Mouse (Mus musculus) kidney, postnatal 25 days (tissue): ENCODE results near the gene Gm26992.
"Not testable (repeated sequence)": the region's sequence is repeated elsewhere in the genome, so short reads cannot be mapped to it uniquely, and the experiment has no call there.

Experiments
- DNase-seq, 2 experiments: peaks; one replicate each; pipeline ENCODE4 v3.0.0; 2021; ENCODE audit warnings: mixed read lengths in 2 of 2

The Gm26992 gene

GRCm38 (mm10) chrX:103421710-103422109, at the start of gene Gm26992:
Gm26992 (plus strand) TSS chrX:103422010.
- DNase-seq, result no peak

DNA sequence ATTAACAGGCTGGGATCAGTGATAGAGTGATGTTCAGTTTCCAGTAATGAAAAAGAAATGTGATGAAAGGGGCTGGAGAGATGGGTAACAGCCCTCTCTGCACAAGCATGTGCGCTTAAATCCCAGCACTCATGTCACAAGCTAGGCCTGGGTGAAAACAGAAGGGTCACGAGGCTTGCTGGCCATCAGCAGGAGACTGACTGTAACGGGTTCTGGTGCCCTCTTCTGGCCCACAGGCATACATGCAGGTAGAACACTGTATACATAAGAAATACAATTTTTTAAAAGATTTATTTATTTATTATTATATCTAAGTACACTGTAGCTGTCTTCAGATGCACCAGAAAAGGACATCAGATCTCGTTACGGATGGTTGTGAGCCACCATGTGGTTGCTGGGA, 47.6 kb upstream of the Gm26992 start:
- DNase-seq, result peak in 1 of 2 experiments; percentile 8

DNA sequence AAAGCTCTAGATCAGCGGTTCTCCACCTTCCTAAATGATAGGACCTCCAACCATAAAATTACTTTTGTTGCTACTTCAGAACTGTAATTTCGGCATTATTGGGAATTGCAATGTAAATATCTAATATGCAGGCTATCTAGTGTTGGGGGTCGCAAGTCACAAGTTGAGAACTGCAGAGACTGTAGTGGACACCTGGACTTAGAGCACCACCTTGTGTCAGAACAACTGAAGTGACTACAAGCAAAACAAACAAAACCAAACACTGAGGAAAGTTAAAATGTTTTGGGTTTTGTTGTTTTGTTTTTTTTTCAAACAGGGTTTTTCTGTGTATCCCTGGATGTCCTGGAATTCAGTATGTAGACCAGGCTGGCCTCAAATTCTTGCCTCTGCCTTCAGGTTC, 37.3 kb upstream of the Gm26992 start:
- no peak for DNase-seq

DNA sequence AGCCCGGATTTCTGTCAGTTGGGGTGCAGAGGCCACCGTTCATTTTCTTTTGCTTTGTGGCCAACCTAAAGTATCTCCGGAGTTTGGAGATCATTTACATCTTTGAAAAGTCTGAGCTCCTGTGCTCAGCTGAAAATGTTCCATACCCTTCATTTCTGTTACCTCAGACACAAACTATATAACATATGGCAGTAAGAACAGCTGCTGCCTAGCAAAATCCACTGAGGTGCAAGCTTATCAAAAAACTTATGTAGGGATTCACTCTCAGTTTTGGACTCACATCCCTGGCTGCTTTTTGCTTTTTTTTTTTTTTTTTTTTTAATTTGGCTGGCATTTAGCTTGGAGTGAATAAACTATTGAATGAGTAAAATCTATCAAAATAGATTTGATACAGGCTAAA, 33.7 kb upstream of the Gm26992 start:
- DNase-seq, result no peak

DNA sequence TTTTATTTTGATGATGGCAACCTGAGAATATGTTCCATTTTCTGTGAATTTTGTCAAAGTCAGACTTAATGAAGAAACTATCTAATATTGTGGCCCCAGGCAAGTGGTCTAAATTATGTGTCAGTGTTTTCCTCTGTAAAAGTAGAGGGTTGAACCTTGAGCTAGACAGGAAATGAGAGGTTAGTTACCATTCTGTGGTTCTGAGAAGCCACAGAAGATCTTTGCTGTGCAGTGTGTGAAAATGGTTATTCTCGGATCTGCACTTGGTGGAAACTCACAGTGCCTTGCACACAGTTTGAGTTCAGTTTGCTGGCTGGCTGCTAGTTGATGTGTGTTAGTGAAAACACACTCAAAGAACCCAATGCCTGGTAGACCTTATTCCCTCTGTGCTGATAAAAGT, 28.0 kb upstream of the Gm26992 start:
- DNase-seq, result no peak

- no peak for DNase-seq
Observed at GRCm38 (mm10) chrX:103405021-103405420, 16.8 kb upstream of the Gm26992 start.

GRCm38 (mm10) chrX:103414167-103414566, 7.6 kb upstream of the Gm26992 start, which contains the start of gene Tsx:
Tsx (plus strand) TSS chrX:103414467.
- no peak for DNase-seq

DNA sequence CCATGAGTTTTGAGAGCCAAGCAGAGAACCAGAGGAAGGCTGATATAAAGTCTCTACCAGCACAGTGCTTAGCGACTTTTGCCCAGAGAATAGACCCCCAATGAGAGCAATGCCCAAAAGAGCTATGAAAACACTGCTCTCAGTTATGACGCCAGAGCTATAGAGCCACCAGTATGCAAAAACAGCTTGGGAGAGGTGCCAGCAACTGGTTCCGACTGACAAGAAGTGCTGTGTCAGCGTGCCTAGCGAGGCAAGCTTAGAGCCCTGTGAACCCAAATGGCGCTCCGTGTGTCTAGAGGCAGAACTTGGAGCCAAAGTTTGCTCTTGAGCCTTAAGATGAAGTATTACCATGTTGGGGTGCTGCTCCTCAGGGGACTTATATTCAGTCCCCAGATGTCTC, 5.9 kb downstream of the Gm26992 start:
- DNase-seq, result peak in 1 of 2 experiments; percentile 3

GRCm38 (mm10) chrX:103432293-103432692, 10.5 kb downstream of the Gm26992 start:
- DNase-seq, result no peak

DNA sequence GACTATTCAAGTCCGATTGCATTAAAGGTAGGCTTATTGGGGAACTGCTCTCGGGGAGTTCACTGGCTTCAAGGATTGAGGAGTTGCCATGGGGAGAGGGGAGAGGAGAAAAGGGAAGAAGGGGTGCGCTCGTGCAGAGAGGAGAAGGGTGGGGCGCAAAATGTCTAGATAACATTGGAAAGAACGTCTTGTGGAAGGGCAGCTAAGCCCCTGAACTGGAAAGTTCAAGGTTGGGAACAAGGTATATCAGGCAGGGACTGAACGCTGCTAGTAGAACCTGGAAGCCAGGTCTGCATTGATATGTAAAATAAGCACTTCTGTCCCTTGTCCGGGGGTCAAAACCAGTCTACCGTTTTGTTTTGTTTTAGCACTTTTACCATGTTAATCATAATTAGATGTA, 16.2 kb downstream of the Gm26992 start:
- DNase-seq, result no peak

- DNase-seq, result peak in 1 of 2 experiments; percentile 3
Observed at GRCm38 (mm10) chrX:103440803-103441202, 19.0 kb downstream of the Gm26992 start.

GRCm38 (mm10) chrX:103443755-103444154, 21.9 kb downstream of the Gm26992 start:
- DNase-seq, result peak in 1 of 2 experiments; percentile 9

GRCm38 (mm10) chrX:103447539-103448169, 25.8 kb downstream of the Gm26992 start:
- peak; percentile 6 to 69 for DNase-seq

DNA sequence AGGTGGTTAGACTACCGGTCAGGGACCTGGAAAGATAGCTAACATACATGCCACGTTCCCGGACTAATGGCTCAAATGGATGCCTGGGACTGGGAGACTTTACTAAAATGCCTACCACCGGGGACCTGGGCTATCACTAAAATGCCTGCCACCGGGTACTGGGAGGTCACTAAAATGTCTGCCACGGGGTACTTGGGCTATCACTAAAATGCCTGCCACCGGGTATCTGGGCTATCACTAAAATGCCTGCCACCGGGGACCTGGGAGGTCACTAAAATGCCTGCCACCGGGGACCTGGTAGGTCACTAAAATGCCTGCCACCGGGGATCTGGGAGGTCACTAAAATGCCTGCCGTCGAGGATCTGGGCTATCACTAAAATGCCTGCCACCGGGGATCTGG, 26.6 kb downstream of the Gm26992 start:
- not testable (repeated sequence) for DNase-seq

- DNase-seq, result not testable (repeated sequence)
Observed at GRCm38 (mm10) chrX:103448943-103449722, 27.3 kb downstream of the Gm26992 start.

GRCm38 (mm10) chrX:103452815-103453214, 31.0 kb downstream of the Gm26992 start:
- no peak for DNase-seq

GRCm38 (mm10) chrX:103460056-103460455, 38.2 kb downstream of the Gm26992 start:
- peak in 1 of 2 experiments; percentile 2 for DNase-seq

DNA sequence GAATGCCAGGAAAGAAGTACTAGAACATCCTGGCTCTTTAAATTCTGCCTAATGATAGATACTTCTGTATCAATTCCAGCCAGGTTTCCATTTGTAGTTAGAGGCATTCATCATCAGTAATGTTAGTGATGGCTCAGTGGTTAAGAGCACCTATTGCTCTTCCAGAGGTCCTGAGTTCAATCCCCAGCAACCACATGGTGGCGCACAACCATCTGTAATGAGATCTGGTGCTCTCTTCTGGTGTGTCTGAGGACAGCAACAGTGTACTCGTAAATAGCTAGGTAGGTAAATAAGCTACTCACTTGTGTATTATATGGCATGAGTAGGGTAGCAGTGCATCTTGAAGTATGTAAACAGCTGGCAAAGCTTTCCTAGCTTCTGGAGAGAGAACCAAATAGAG, 47.2 kb downstream of the Gm26992 start:
- no peak for DNase-seq

- DNase-seq, result no peak
Observed at GRCm38 (mm10) chrX:103472346-103472745, 50.5 kb downstream of the Gm26992 start.

- DNase-seq, result peak; percentile 59 to 62
Observed at GRCm38 (mm10) chrX:103477507-103477906, 55.7 kb downstream of the Gm26992 start.

DNA sequence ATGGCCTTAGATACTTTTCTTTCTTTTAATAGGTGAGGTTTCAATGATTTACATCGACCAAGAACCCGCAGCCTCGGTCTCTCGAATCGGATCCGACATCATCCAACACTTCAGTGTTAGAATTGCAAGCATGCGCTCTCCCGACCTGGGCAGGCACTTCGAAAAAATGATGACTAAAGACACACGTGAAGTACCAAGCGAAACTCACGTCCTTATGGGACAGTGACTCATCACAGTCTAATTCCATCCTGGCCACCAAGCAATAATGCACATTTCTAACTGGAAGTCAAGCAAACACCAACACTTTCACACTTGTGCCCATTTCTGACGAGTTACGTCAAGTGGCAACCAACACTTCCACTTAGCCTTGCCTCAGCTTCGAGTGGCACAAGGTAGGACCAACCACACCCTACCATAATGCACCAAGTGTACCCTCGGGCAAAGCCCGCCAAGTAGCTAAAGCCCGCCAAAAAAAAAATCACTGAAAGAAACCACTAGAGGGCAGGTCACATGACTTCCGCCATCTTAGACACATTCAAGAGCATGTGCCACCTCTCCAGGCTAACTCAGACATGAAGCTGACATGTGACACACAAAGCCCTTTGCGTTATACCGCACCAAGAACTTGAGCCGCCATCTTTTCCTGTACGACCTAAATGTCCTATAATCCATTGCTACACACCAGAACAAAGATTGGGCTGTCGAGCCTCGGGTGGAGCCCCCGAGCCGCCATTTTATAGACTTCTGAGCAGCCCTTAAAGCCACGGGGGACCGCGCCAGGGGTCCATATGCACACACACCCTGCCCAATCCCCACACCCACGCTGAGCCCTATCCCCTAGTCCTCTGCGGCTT, 59.7 kb downstream of the Gm26992 start:
- DNase-seq, result peak in 1 of 2 experiments; percentile 73

DNA sequence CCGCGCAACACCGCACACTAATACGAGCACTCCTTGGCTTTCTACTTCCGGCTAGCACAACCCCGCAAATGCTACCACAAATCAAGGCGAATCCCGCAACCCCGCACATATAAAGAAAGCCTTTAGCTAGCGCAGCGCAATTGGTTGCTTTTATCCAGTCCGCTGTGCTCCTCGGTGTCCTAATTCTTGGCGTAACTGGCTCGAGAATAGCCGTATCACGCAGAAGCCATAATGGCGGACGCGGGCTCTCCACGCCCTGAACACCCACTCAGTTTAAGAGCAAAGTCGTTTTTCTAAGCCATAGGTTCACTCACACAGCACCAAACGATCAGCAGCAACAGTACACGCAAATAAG, 60.3 kb downstream of the Gm26992 start:
- DNase-seq, result peak in 1 of 2 experiments; percentile 49

DNA sequence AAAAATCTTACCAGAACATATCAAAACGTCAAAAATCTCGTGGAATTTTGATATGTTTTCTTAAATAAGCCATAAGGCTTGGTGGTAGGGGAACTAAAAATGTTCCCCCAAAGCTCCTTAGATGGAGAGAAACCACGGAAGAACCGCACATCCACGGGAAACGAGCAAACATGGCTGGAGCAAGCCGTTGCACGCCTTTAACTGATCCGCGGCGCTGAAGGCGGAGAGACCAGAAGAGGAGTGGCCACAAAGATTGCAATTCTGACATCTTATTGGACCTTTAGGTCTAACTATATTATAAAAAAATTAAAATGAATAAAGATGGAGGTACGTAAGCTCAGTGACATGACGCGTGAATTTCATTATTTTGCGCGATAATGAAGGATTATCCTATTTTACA, 61.2 kb downstream of the Gm26992 start:
- peak in 1 of 2 experiments; percentile 81 for DNase-seq
